Mouse (Mus musculus) liver, postnatal 0 days (tissue): Measurements from ENCODE around the gene Mthfd1l.

Experiments
- CTCF ChIP-seq: sonication (generic); IDR thresholded peaks from 2 replicates; pipeline ENCODE4 v1.5.1; 2016; ENCODE audit warnings: antibody characterized with exemption, low read depth
- EP300 ChIP-seq: IDR thresholded peaks from 2 replicates; pipeline ENCODE4 v1.6.1; 2016; ENCODE audit warnings: antibody characterized with exemption, low read depth, mild to moderate bottlenecking

DNA sequence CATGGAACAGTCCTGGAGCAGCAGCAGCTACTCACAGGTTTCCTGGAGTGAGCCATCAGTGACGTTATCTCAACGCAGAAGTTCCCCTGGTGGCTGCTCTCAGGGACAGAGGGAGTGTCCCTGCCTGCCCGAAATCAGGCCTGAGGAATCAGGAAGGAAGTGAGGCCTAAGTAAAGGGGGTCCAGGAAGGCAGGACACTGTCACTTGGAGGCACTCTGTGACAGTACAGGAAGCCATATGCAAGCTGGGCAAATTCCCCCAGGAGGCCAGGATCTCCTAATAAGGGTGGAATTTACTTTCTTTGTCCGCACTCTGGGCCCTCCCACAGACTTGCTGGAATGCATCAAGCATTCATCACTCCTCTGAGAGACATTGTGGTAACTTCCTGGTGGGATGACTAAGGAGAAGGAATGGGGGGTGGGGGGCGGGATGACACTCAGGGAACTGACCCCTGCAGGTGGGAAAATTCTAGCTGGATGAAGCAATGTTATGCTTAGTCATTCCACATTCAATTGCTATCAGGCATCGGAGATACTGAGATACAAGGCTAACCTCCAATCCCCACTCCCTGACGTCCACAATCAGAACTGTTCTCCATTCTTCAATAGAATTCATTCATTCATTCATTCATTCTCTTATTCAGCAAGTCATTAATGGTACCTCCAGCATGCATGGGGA lies 134.9 kb downstream of the Mthfd1l start:
- peak; percentile 37 for TF ChIP-seq CTCF
- peak; percentile 72 for TF ChIP-seq EP300
